Mouse (Mus musculus) heart, adult 2 months (tissue): ENCODE data around the gene Clip2. TPM values are rescaled to one million over a fixed set of nuclear protein-coding genes. Genes with fewer than 3 reads are reported as not detected.

ENCODE experiments used
- DNase-seq, 2 experiments: peaks; one replicate each; pipeline ENCODE4 v3.0.0; 2021
- H3K27ac ChIP-seq: fragments of 200-600 bp; 2 replicates; pipeline ENCODE4 v1.8.1; 2022
- H3K27me3 ChIP-seq: fragments of 200-500 bp; 2 replicates; pipeline ENCODE4 v1.6.1; 2012; ENCODE audit warnings: mild to moderate bottlenecking, low read length, inconsistent platforms, mixed read lengths; ENCODE audit not compliant: control insufficient read depth, insufficient read depth
- H3K36me3 ChIP-seq: fragments of 200-500 bp; 2 replicates; pipeline ENCODE4 v1.6.1; 2012; ENCODE audit warnings: low read length, inconsistent platforms; ENCODE audit not compliant: control insufficient read depth, insufficient read depth
- H3K4me1 ChIP-seq: fragments of 200-500 bp; 2 replicates; pipeline ENCODE4 v1.6.1; 2011; ENCODE audit warnings: low read length; ENCODE audit not compliant: control insufficient read depth, insufficient read depth
- H3K4me3 ChIP-seq: fragments of 200-600 bp; 2 replicates; pipeline ENCODE4 v1.8.1; 2022
- H3K79me2 ChIP-seq: fragments of 200-500 bp; replicated peaks from 2 replicates; pipeline ENCODE4 v1.6.1; 2012; ENCODE audit warnings: mild to moderate bottlenecking, inconsistent platforms, low read length, moderate library complexity, mixed read lengths; ENCODE audit not compliant: control insufficient read depth, insufficient read depth
- H3K9ac ChIP-seq: fragments of 200-500 bp; 2 replicates; pipeline ENCODE4 v1.6.1; 2012; ENCODE audit warnings: low read depth, mild to moderate bottlenecking, control low read depth, inconsistent platforms, low read length, mixed read lengths
- CTCF ChIP-seq: fragments of 200-600 bp; IDR thresholded peaks from 2 replicates; pipeline ENCODE4 v1.8.1; 2022; ENCODE audit warnings: antibody characterized with exemption, mild to moderate bottlenecking, moderate library complexity
- EP300 ChIP-seq: fragments of 200-500 bp; IDR thresholded peaks from 2 replicates; pipeline ENCODE4 v1.6.1; 2011; ENCODE audit warnings: low read depth, low read length, control low read depth; ENCODE audit not compliant: insufficient read depth
- POLR2A ChIP-seq: fragments of 200-500 bp; IDR thresholded peaks from 2 replicates; pipeline ENCODE4 v1.6.1; 2011; ENCODE audit warnings: mild to moderate bottlenecking, low read depth, low read length, control low read depth; ENCODE audit not compliant: insufficient read depth
- WGBS: fragments of 180-500 bp; shearing (Covaris S2); methylation state at CpG from one replicate; pipeline ENCODE4 v1.1.7; 2018; 5-methylcytosine and 5-hydroxymethylcytosine counted together
- intact Hi-C: fragments of 180-260 bp; cut with DNase I; formaldehyde crosslinking; loops from one replicate; pipeline ENCODE4 v1.15.1; 2025
- polyA plus RNA-seq: library from polyadenylated mRNA; depleted of rRNA; stranded (reverse); fragments of >200 nt; gene quantifications from 2 replicates; pipeline ENCODE4 v1.2.3, GENCODE M21; 2012
- total RNA-seq, 2 experiments: library from RNA; stranded (reverse); gene quantifications; 2 replicates each; pipeline ENCODE4 v1.2.3; 2021

Gene Clip2
- total and polyA plus RNA-seq, 3 experiments: 6.2 to 8.0 (median 7.0) TPM

- DNase-seq: no peak
- intact Hi-C loops: no loop called here
- Histone ChIP-seq H3K4me3 (no peak overlapping the region), H3K4me1 (no peaks in the 10 kb centered on the region), H3K9ac (no peak overlapping the region), H3K36me3 (no peaks in the 10 kb centered on the region), H3K27me3 (no peaks in the 10 kb centered on the region), H3K79me2 (no peaks in the 10 kb centered on the region), H3K27ac (no peak overlapping the region)
- WGBS: 98% methylated on average over 5 of the region's 5 CpGs
- TF ChIP-seq EP300: no peak
- TF ChIP-seq CTCF: no peak
- TF ChIP-seq POLR2A: no peak
These were observed 55.2 kb downstream of the Clip2 start for GRCm38 (mm10) chr5:134497026-134497425.

DNA sequence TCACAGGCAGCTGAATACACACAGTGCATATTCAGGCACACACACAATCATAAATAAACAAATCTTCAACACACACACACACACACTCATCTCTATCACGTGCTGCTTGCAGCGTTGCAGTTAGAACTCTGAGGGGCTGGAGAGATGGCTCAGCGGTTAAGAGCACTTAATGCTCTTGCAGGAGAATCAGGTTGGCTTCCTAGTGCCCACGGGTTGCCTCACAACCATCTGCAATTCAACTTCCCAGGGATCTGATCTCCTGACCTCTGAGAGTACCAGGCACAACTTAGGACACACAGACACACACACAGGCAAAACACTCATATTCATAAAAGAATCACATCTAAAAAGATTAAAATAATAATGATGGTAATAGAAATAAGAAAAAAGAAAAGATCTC, 56.4 kb downstream of the Clip2 start:
- Histone ChIP-seq H3K36me3 (no peaks in the 10 kb centered on the region), H3K27me3 (no peaks in the 10 kb centered on the region), H3K79me2 (no peaks in the 10 kb centered on the region), H3K4me3 (no peak overlapping the region), H3K27ac (no peak overlapping the region), H3K4me1 (no peaks in the 10 kb centered on the region), H3K9ac (no peak overlapping the region)
- 77% methylated on average over 4 of the region's 4 CpGs for WGBS
- TF ChIP-seq CTCF (no peak), POLR2A (no peak), EP300 (no peak)
- intact Hi-C loops: no loop called here
- DNase-seq: no peak

DNA sequence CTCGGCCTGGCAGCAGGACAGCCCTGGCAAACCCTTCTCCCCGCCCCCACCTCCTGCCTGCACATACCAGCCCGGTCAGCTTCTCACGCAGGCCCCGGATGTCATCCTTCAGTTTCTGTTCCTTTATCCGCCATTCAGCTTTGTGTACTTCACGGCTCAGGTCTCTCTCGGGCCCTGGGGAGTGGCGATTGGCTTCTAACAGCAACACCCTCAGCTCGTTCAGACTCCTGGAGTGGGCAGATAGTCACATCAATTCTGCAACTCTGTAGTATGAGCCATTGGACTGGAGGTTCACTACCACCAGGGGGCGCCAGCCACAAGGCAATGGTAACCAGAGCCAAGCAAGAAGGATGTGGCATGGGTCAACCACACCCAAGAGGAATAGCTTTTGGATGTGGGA, 58.1 kb downstream of the Clip2 start:
- TF ChIP-seq EP300 (peak; percentile 75; the same call in 1 of the 2 replicates), CTCF (peak; percentile 96), POLR2A (no peak)
- no peaks in the 10 kb centered on the region for H3K79me2 ChIP-seq
- intact Hi-C loops: loop anchor here (1.0 to 5.0 kb wide), 3 partner anchors 48 to 210 kb away; no protein-coding TSS in a partner anchor

DNA sequence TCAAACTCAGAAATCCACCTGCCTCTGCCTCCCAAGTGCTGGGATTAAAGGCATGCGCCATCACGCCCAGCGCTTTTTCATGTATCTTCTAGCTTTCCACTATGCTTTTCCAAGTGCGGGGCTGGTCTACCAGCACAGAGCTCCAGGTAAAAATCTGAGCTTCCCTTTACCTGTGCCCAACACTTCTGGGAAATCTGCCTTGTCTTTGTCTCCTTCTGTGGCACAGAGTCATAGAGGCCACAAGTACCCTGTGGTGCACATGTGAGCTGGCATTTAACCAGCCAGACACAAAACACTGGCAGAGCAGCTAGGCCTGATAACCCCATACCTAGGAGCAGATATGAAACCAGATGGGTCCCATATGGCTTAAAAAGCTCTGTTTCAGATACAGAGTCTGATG, 59.3 kb downstream of the Clip2 start:
- no peaks in the 10 kb centered on the region for H3K4me1 ChIP-seq
- H3K79me2 ChIP-seq: no peaks in the 10 kb centered on the region
- no peaks in the 10 kb centered on the region for H3K36me3 ChIP-seq
- no peak overlapping the region for H3K27ac ChIP-seq
- DNase-seq: no peak
- H3K4me3 ChIP-seq: no peak overlapping the region
- no peak overlapping the region for H3K9ac ChIP-seq
- 97% methylated on average over 4 of the region's 4 CpGs for WGBS
- intact Hi-C loops: loop anchor here (5.0 kb wide), 1 partner anchor 49 kb away; no protein-coding TSS in a partner anchor
- H3K27me3 ChIP-seq: no peaks in the 10 kb centered on the region
- TF ChIP-seq EP300: no peak
- TF ChIP-seq POLR2A: no peak
- TF ChIP-seq CTCF: no peak

More for the DNA sequence above, 58.1 kb downstream of the Clip2 start:
- no peaks in the 10 kb centered on the region for H3K27me3 ChIP-seq
- H3K9ac ChIP-seq: no peak overlapping the region
- no peaks in the 10 kb centered on the region for H3K36me3 ChIP-seq
- H3K4me1 ChIP-seq: no peaks in the 10 kb centered on the region
- 51% methylated on average over 11 of the region's 11 CpGs for WGBS
- H3K27ac ChIP-seq: no peak overlapping the region
- DNase-seq: peak; percentile 85 to 91
- no peak overlapping the region for H3K4me3 ChIP-seq

DNA sequence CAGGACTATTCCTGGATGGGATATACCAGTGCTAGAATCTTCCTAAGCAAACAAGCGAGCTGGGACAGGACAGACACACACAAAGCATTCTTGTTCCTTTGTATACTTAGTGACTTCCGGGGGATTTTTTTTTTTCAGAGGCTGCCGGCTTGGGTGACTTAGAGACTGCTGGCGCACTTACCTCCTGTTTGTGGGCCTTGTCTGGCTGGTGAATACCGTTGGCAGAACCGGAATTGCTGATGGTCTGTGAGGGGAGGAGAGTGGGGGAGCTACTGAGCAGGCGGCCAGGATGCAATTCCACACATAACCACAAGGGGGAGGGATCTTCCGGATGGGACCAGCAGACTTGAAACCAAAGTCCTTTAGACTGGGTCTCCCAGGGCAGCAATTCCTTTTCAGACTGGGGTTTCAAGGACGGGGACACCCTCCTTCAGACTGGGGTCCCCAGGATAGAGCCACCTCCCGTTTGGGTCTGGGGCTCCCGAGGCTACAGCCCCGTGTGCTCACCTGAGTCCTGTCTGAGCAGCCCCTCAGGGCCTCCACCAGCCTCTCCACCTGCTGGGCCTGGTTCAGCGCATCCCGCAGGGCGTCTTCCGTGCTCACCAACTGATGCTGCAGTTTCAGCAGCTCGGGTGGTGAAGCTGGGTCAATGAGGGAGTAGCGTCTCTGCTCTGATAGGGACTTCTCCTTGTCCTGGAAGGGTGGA, 60.4 kb downstream of the Clip2 start:
- intact Hi-C loops: loop anchor here (5.0 kb wide), 1 partner anchor 50 kb away; no protein-coding TSS in a partner anchor
- no peaks in the 10 kb centered on the region for H3K36me3 ChIP-seq
- no peaks in the 10 kb centered on the region for H3K4me1 ChIP-seq
- H3K79me2 ChIP-seq: no peaks in the 10 kb centered on the region
- TF ChIP-seq EP300 (peak; percentile 57; the same call in 1 of the 2 replicates), POLR2A (no peak), CTCF (peak; percentile 95)
- no peak overlapping the region for H3K4me3 ChIP-seq
- H3K9ac ChIP-seq: no peak overlapping the region
- no peak overlapping the region for H3K27ac ChIP-seq
- peak; percentile 75 to 81 for DNase-seq
- no peaks in the 10 kb centered on the region for H3K27me3 ChIP-seq
- WGBS: 29% methylated on average over 18 of the region's 18 CpGs

DNA sequence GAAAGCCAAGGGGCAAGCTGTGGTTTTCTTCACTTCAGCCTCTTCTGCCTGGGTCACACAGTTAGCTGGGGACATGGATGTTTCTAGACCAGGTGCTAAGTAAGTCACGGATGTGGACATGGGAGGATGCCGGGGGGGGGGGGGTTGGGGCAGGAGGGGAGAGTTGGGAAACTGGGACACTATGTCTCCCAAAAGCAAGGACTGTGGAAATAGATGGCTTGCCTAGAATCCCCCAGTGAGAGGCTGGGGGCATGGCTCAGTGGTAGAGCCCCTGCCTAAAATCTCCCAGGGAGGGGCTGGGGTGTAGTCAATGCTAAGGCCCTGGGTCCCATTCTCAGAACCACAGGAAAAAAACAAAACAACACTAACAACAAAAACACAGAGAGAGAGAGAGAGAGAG, 61.0 kb downstream of the Clip2 start:
- H3K27ac ChIP-seq: no peak overlapping the region
- TF ChIP-seq CTCF: no peak
- no peak for TF ChIP-seq POLR2A
- TF ChIP-seq EP300: no peak
- intact Hi-C loops: loop anchor here (5.0 kb wide), 1 partner anchor 51 kb away; no protein-coding TSS in a partner anchor
- H3K36me3 ChIP-seq: no peaks in the 10 kb centered on the region
- H3K79me2 ChIP-seq: no peaks in the 10 kb centered on the region
- 79% methylated on average over 2 of the region's 2 CpGs for WGBS
- no peaks in the 10 kb centered on the region for H3K4me1 ChIP-seq
- no peak overlapping the region for H3K9ac ChIP-seq
- no peaks in the 10 kb centered on the region for H3K27me3 ChIP-seq
- H3K4me3 ChIP-seq: no peak overlapping the region
- no peak for DNase-seq
